Mouse (Mus musculus) erythroblast, embryonic 14.5 days (primary cell): ENCODE results near the gene Ddx17.

Experiments
- GATA1 ChIP-seq: IDR thresholded peaks from 2 replicates; pipeline ENCODE4 v1.6.1; 2012; ENCODE audit warnings: low read length, inconsistent platforms, mixed read lengths
- TAL1 ChIP-seq: IDR thresholded peaks from 3 replicates; pipeline ENCODE4 v1.6.1; 2012; ENCODE audit warnings: low read length, inconsistent platforms, mixed read lengths

- TF ChIP-seq TAL1 = no peak
- TF ChIP-seq GATA1 = no peak
These were observed 15.9 kb upstream of the Ddx17 start for GRCm38 (mm10) chr15:79562417-79562816.
